Mouse (Mus musculus): ENCODE data around the gene Ccdc92. TPM values are rescaled to one million over a fixed set of nuclear protein-coding genes. Genes with fewer than 3 reads are reported as not detected.

Ccdc92 gene
- 8.6 TPM for polyA plus RNA-seq (2014; fragmentation: Illumina TruSeq; extraction: RNeasy Lipid Tissue Mini Kit (QIAGEN cat#74804); ENCODE audit: insufficient read depth, low read depth, low replicate concordance)

DNA sequence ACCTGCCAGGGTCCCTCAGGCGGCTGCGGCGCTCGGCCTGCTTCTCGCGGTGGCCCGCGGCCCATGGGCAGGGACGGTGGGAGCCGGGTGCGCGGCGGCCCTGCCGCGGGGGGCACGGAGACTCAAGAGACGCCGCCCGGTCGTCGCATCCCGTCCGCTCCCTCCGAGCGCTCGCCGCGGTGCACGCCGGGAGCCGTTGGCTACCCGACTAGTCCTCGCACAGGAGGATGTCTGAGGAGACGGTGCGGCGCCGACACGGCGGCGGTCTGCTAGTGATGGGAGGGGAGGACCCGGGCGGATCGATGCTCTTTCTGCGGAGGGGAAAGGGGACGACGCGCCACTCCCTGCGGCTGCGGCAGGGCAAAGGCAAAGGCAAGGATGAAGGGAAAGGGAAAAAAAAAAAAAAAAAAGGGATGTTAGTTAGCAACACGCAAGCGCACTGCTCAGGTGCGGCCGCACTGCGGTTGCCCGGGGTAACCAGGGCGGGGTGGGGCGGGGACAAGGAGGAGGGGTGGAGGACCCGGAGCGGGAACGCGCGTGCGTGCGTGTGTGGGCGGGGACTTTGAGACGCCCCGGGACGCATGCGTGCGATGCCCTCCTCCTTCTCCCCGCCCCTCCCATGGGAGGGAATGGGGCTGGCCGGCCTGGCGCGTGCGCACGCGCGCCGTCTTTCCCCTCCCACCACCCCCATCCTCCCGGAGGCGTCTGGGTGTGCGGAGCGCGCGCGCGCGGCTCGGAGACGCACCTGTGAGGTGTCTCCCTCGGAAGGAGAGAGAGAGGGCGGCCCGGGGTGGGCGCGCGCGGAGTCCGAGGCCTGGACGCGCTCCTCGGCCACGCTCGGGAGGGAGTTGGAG is at the start of gene Ccdc92, which contains the start of gene Zfp664:
Gene Ccdc92, minus strand, starts transcription at position 412 of the 854 bp plus-strand sequence.
Gene Zfp664, plus strand, starts transcription at position 679 of the 854 bp plus-strand sequence.

Other genes starting within 250 kb of the Ccdc92 start
- 14.5 TPM for gene Atp6v0a2, start 233.8 kb downstream of the Ccdc92 start, polyA plus RNA-seq (2014; fragmentation: Illumina TruSeq; extraction: RNeasy Lipid Tissue Mini Kit (QIAGEN cat#74804); ENCODE audit: insufficient read depth, low read depth, low replicate concordance)
- 1.9 TPM for gene Dnah10, start 137.3 kb downstream of the Ccdc92 start, polyA plus RNA-seq (2014; fragmentation: Illumina TruSeq; extraction: RNeasy Lipid Tissue Mini Kit (QIAGEN cat#74804); ENCODE audit: insufficient read depth, low read depth, low replicate concordance)
- 28.2 TPM for gene Zfp664, start 267 bp upstream of the Ccdc92 start, polyA plus RNA-seq (2014; fragmentation: Illumina TruSeq; extraction: RNeasy Lipid Tissue Mini Kit (QIAGEN cat#74804); ENCODE audit: insufficient read depth, low read depth, low replicate concordance)
- 5.4 TPM for gene Rflna, start 140.8 kb upstream of the Ccdc92 start, polyA plus RNA-seq (2014; fragmentation: Illumina TruSeq; extraction: RNeasy Lipid Tissue Mini Kit (QIAGEN cat#74804); ENCODE audit: insufficient read depth, low read depth, low replicate concordance)